Mouse (Mus musculus) olfactory bulb, adult 2 months (tissue): ENCODE data around the gene Appbp2. TPM values are rescaled to one million over a fixed set of nuclear protein-coding genes. Genes with fewer than 3 reads are reported as not detected.

Source experiments
- H3K27ac ChIP-seq: fragments of 200-500 bp; 2 replicates; pipeline ENCODE4 v1.5.1; 2012; ENCODE audit warnings: low read depth, low read length; ENCODE audit not compliant: insufficient read depth
- H3K4me1 ChIP-seq: fragments of 200-500 bp; 2 replicates; pipeline ENCODE4 v1.6.1; 2012; ENCODE audit warnings: low read length; ENCODE audit not compliant: control insufficient read depth, insufficient read depth
- H3K4me3 ChIP-seq: fragments of 200-500 bp; 2 replicates; pipeline ENCODE4 v1.5.1; 2012; ENCODE audit warnings: mild to moderate bottlenecking, low read depth, low read length, moderate library complexity; ENCODE audit not compliant: insufficient read depth
- CTCF ChIP-seq: fragments of 200-500 bp; IDR thresholded peaks from 2 replicates; pipeline ENCODE4 v1.5.1; 2012; ENCODE audit warnings: low read depth, mild to moderate bottlenecking, low read length, moderate library complexity; ENCODE audit not compliant: insufficient read depth
- POLR2A ChIP-seq: fragments of 200-500 bp; IDR thresholded peaks from 2 replicates; pipeline ENCODE4 v1.6.1; 2012; ENCODE audit warnings: mild to moderate bottlenecking, low read depth, low read length, moderate library complexity; ENCODE audit not compliant: insufficient read depth
- WGBS: fragments of 180-500 bp; shearing (Covaris S2); methylation state at CpG from one replicate; pipeline ENCODE4 v1.1.7; 2018; 5-methylcytosine and 5-hydroxymethylcytosine counted together
- polyA plus RNA-seq: library from polyadenylated mRNA; stranded (reverse); fragments of >200 nt; gene quantifications from 2 replicates; pipeline ENCODE4 v1.2.4, GENCODE M21; 2012; ENCODE audit warnings: low replicate concordance; ENCODE audit not compliant: missing spikeins, insufficient read depth, insufficient read length

Gene Appbp2
- polyA plus RNA-seq, 1 experiment = not detected

DNA sequence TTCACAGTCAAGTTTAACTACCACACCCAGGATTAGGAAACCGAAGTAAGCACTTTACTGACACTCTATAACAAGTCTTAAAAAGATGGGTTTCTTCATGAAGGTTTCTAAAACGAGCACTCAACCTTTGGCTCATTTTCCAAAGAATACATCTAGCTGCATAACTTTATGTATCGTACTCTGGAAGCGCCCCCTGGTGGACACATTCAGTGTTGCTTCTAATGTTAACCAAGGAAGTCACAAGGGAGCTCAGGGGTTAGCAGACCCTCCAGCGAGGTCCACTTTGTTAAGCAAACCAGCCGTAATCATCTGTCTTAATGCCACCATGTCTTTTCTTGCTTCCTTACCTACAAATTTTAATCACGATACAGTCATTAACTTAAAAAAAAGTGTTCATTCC is 26.3 kb upstream of the Appbp2 start:
- WGBS = 23% methylated on average over 7 of the region's 7 CpGs
- H3K4me3 ChIP-seq = no peak overlapping the region
- H3K4me1 ChIP-seq = no peaks in the 10 kb centered on the region
- H3K27ac ChIP-seq = no peak overlapping the region
- no peak for TF ChIP-seq CTCF
- TF ChIP-seq POLR2A = no peak

DNA sequence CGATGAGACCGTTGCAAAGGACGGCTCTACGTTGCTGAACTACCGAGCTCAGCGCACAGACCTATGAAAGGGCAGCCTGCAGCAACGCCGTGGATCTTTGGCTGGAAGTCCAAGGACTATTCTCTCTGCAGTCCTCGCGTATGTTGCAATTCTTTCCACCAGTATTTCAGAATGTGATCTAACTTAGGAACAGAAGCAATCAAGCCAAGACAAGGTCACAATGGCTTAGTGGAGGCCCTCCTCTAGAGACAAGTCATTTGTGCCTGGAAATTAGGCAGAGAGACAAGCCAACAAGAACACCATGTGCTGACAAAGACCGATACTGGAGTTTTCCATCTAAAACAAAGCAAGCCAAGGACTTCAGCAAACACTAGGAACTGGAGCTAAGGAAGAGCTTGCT is 24.0 kb upstream of the Appbp2 start:
- TF ChIP-seq CTCF = no peak
- TF ChIP-seq POLR2A = no peak
- H3K27ac ChIP-seq = no peak overlapping the region
- whole genome bisulfite sequencing = 84% methylated on average over 11 of the region's 11 CpGs
- H3K4me1 ChIP-seq = no peaks in the 10 kb centered on the region
- no peak overlapping the region for H3K4me3 ChIP-seq

DNA sequence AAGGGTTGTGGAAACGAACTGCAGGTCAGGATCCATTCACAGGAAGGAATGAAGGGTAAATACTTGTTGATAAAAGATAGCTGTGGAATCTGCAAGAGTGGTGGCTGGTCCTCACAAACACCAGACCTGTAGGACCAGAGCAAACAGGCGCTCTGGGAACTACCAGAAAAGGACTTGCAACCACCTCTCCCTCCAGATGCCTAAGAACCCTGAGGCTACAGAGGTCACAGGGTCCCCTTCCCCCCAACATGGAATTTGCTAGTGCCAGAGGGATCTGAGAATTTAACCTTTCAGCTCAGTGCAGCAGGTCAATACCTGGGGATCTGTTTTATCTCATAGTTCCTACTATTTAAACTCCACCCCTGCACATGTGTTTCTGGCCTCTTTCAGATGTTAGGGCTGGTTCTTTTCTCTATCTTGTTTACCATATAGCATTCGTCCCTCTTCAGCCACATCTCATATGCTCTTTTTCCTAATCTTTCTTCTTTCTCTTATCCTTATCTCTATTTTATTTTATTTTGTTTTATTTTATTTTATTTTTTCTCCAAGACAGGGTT is 20.6 kb upstream of the Appbp2 start:
- WGBS = 75% methylated on average over 3 of the region's 3 CpGs
- H3K4me3 ChIP-seq = no peak overlapping the region
- H3K27ac ChIP-seq = no peak overlapping the region
- H3K4me1 ChIP-seq = no peaks in the 10 kb centered on the region
- TF ChIP-seq POLR2A (no peak), CTCF (no peak)

DNA sequence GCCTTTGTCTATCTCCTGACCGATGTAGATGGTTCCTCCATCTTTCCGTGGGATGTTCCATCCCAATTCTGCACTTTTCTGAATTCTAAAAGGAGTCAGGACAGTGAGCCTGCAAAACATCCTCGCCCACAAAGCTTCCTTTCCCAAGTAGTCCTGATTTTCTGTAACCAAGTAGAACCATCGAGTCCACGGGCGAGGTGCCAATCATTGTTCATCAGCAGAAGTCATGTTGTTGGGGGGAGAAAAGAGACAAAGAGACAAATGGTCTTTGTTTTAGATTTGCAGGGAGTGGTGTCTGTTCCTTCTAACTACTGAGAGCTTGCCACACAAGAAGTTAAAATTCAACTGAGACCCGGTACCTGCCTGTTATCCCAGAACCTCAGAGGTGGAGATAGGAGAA is 18.7 kb upstream of the Appbp2 start:
- Histone ChIP-seq H3K4me3 (no peak overlapping the region), H3K4me1 (no peaks in the 10 kb centered on the region), H3K27ac (peak overlapping the region; percentile 11; the same call in 1 of the 2 replicates)
- TF ChIP-seq CTCF (no peak), POLR2A (no peak)
- WGBS = 78% methylated on average over 7 of the region's 7 CpGs

DNA sequence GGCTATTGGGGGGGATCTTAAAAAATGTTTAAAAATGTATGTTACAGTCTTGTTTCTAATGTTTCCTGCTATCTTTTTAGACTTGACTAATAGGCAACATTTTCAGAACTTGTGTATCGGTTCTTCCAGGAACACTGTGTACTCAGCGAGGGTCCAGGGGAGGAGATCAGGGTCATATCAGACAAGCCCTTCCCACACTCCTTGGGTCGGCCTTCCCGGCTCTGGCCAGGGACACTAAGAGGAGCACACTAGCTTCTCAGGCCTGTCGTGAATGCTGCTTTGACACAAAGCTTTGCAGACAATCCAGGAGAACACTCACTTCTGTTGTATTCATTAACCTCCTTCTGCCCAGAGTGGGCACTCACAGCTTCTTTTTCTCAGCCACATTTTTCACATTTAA is 18.1 kb upstream of the Appbp2 start:
- H3K4me3 ChIP-seq = no peak overlapping the region
- H3K27ac ChIP-seq = no peak overlapping the region
- H3K4me1 ChIP-seq = no peaks in the 10 kb centered on the region
- WGBS = 78% methylated on average over 5 of the region's 5 CpGs
- no peak for TF ChIP-seq POLR2A
- no peak for TF ChIP-seq CTCF

DNA sequence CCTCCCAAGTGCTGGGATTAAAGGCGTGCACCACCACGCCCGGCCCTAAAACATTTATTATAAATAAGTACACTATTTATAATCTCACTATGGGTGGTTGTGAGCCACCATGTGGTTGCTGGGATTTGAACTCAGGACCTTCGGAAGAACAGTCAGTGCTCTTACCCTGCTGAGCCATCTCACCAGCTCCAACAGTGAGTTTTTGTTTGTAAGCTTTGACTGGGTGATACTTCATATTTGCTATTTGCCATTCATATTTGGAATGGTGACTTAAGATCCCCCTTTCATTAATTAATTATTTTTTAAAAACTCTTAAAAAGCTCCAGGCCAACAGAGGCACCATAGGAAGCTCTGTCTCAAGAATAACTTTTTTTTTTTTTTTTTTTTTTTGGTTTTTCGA is 17.0 kb upstream of the Appbp2 start:
- TF ChIP-seq CTCF (no peak), POLR2A (no peak)
- Histone ChIP-seq H3K4me1 (no peaks in the 10 kb centered on the region), H3K27ac (no peak overlapping the region), H3K4me3 (no peak overlapping the region)
- WGBS = 87% methylated on average over 5 of the region's 5 CpGs

DNA sequence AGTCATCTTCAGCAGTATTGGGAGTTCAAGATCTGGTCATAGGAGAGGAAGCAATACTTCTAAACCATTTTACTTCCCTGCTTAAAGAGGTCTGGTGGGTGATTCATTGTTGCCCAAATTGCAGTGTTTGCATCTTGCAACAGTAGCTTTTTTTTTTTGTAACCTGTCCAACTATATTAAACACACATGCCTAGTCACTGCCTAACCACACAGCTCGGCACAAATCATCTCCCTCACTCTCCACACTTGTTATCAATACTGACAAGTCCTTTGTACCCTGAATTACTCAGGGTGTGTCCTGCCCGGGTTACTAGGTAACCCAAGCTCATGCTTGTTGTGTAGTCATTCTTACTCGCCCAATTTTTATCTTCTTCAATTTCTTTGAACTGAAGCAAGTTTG is 15.5 kb upstream of the Appbp2 start:
- 53% methylated on average over 3 of the region's 3 CpGs for WGBS
- Histone ChIP-seq H3K4me3 (no peak overlapping the region), H3K4me1 (no peaks in the 10 kb centered on the region), H3K27ac (no peak overlapping the region)
- TF ChIP-seq POLR2A = no peak
- no peak for TF ChIP-seq CTCF

DNA sequence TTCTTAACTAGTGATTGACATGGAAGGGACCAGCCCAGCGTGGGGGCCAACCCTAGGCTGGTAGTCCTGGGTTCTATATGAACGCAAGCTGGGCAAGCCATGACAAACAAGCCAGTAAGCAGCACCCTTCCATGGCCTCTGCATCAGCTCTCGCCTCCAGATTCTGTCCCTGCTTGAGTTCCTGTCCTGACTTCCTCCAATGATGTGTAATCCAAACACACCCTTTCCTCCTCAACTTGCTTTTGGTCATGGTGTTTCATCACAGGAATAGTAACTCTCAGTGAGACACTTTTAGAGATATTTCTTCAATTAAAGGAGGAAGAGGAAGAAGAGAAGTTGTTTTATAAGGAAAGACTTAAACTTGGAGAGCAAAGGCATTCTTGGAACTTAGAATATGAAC is 14.4 kb upstream of the Appbp2 start:
- Histone ChIP-seq H3K27ac (no peak overlapping the region), H3K4me1 (no peaks in the 10 kb centered on the region), H3K4me3 (no peak overlapping the region)
- TF ChIP-seq CTCF (no peak), POLR2A (no peak)
- WGBS = 81% methylated on average over 3 of the region's 3 CpGs

DNA sequence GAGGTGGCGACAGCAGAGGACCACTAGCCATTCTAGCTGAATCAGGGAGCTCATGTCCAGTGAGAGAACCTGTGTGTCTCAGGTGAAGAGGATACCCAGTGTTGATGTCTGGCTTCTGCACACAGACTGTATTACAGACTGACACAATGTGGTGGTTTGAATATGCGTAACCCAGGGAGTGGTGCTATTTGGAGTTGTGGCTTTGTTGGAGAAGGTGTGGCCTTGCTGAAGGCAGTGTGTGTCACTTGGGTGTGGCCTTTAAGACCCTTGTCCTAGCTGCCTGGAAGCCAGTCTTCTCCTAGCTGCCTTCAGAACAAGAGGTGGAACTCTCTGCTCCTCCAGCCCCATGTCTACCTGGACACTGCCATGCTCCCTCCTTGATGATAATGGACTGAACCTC is 13.2 kb upstream of the Appbp2 start:
- WGBS = 99% methylated on average over 2 of the region's 2 CpGs
- Histone ChIP-seq H3K4me1 (no peaks in the 10 kb centered on the region), H3K4me3 (no peak overlapping the region), H3K27ac (no peak overlapping the region)
- TF ChIP-seq POLR2A (no peak), CTCF (no peak)

DNA sequence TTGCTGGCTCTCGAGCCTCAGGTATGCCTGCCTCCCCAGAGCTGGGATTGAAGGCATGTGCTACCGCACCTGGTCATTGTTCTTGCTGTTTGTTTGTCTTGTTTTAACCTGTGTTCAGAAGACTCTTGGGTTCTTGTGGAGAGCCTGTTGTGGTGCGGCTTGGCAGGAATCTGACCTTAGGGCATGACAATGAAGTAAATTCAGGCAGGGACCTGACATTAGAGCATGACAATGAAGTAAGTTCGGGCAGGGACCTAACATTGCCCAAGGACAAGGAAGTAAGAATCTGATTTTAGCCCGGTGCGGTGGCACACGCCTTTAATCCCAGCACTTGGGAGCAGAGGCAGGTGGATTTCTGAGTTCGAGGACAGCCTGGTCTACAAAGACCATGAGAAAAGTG is 6.3 kb upstream of the Appbp2 start:
- TF ChIP-seq CTCF (no peak), POLR2A (no peak)
- WGBS = 94% methylated on average over 8 of the region's 8 CpGs

More for the DNA sequence above, 6.3 kb upstream of the Appbp2 start:
- Histone ChIP-seq H3K4me1 (no peaks in the 10 kb centered on the region), H3K4me3 (no peak overlapping the region), H3K27ac (no peak overlapping the region)
